Mouse (Mus musculus) forebrain, embryonic 14.5 days (tissue): ENCODE results near the gene Spo11. TPM values are rescaled to one million over a fixed set of nuclear protein-coding genes. Genes with fewer than 3 reads are reported as not detected.

ENCODE experiments used
- ATAC-seq: fragments of 200-750 bp; cut with Nextera tagmentation; 2 replicates; pipeline ENCODE4 v1.8.0; 2017; ENCODE audit warnings: mild to moderate bottlenecking, moderate library complexity
- DNase-seq: peaks from one replicate; pipeline ENCODE4 v3.0.0-alpha.2; 2015; ENCODE audit warnings: low spot score
- H3K27ac ChIP-seq: fragments of 300-500 bp; sonication (generic); 2 replicates; pipeline ENCODE4 v1.5.1; 2014; ENCODE audit warnings: low read depth, mild to moderate bottlenecking, control low read depth, low read length, moderate library complexity
- H3K27me3 ChIP-seq: fragments of 300-500 bp; sonication (generic); replicated peaks from 2 replicates; pipeline ENCODE4 v1.6.1; 2014; ENCODE audit warnings: low read length, control low read depth, mixed read lengths; ENCODE audit not compliant: control insufficient read depth, insufficient read depth
- H3K36me3 ChIP-seq: fragments of 300-500 bp; sonication (generic); 2 replicates; pipeline ENCODE4 v1.6.1; 2014; ENCODE audit warnings: low read length, control low read depth; ENCODE audit not compliant: control insufficient read depth, insufficient read depth
- H3K4me1 ChIP-seq: fragments of 300-500 bp; sonication (generic); 2 replicates; pipeline ENCODE4 v1.6.1; 2014; ENCODE audit warnings: antibody characterized with exemption, low read length, control low read depth; ENCODE audit not compliant: control insufficient read depth, insufficient read depth
- H3K4me2 ChIP-seq: fragments of 300-500 bp; sonication (generic); 2 replicates; pipeline ENCODE4 v1.6.1; 2014; ENCODE audit warnings: mild to moderate bottlenecking, control low read depth, low read length
- H3K4me3 ChIP-seq: fragments of 300-500 bp; sonication (generic); 2 replicates; pipeline ENCODE4 v1.5.1; 2014; ENCODE audit warnings: low read depth, low read length, control low read depth
- H3K9ac ChIP-seq: fragments of 300-500 bp; sonication (generic); 2 replicates; pipeline ENCODE4 v1.6.1; 2014; ENCODE audit warnings: mild to moderate bottlenecking, low read length, control low read depth, moderate library complexity
- H3K9me3 ChIP-seq: fragments of 300-500 bp; sonication (generic); replicated peaks from 2 replicates; pipeline ENCODE4 v1.6.1; 2016; ENCODE audit warnings: low read length, control low read depth, mixed read lengths; ENCODE audit not compliant: control insufficient read depth
- WGBS: fragments of 180-500 bp; shearing (Covaris S2); extraction: QIAGEN DNeasy Blood & Tissue Kit; methylation state at CpG from one replicate; pipeline ENCODE4 v1.1.7; 2014; 5-methylcytosine and 5-hydroxymethylcytosine counted together
- polyA plus RNA-seq: library from polyadenylated mRNA; unstranded; fragments of >200 nt; fragmentation: Nextera tagmentation; extraction: Ambion mirVana; gene quantifications from 2 replicates; pipeline ENCODE4 v1.2.1, GENCODE M21; 2014

The Spo11 gene
- polyA plus RNA-seq, 1 experiment from 2014 or later: 0.95 TPM

GRCm38 (mm10) chr2:172973806-172974565 is 3.5 kb upstream of the Spo11 start:
- Histone ChIP-seq H3K4me2 (no peak overlapping the region), H3K4me1 (peaks cover 8% of the 10 kb centered on the region)
- 29% methylated on average over 7 of the region's 7 CpGs for WGBS

DNA sequence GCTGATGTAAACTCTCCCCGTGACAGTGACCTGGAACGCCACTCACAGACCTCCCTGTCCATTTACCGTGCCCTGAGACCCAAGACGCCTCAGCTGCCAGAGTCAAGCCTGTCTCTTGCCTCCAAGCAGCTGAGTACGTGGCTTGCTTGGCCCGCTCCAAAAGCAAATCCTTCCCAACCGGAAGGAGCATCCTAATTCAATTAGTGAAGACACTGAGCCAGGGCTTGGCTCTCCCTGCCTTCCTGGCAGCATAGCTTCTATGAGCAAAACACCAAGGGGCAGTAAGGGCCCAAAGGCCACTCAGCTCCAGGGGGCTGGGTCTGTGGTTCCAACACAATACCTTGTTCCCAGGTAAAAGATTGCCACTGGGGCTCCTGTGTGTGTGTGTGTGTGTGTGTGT is 2.8 kb upstream of the Spo11 start:
- Histone ChIP-seq H3K9ac (no peak overlapping the region), H3K4me1 (peaks cover 8% of the 10 kb centered on the region), H3K4me2 (no peak overlapping the region), H3K27ac (no peak overlapping the region), H3K9me3 (no peaks in the 10 kb centered on the region), H3K36me3 (no peaks in the 10 kb centered on the region), H3K4me3 (no peak overlapping the region), H3K27me3 (no peaks in the 10 kb centered on the region)
- DNase-seq (no peak), ATAC-seq (no peak)
- WGBS: 31% methylated on average over 7 of the region's 7 CpGs

More at GRCm38 (mm10) chr2:172973806-172974565, 3.5 kb upstream of the Spo11 start:
- Histone ChIP-seq H3K27ac (no peak overlapping the region), H3K4me3 (no peak overlapping the region), H3K36me3 (no peaks in the 10 kb centered on the region), H3K27me3 (no peaks in the 10 kb centered on the region), H3K9ac (no peak overlapping the region), H3K9me3 (no peaks in the 10 kb centered on the region)
- ATAC-seq: no peak
- DNase-seq: no peak

DNA sequence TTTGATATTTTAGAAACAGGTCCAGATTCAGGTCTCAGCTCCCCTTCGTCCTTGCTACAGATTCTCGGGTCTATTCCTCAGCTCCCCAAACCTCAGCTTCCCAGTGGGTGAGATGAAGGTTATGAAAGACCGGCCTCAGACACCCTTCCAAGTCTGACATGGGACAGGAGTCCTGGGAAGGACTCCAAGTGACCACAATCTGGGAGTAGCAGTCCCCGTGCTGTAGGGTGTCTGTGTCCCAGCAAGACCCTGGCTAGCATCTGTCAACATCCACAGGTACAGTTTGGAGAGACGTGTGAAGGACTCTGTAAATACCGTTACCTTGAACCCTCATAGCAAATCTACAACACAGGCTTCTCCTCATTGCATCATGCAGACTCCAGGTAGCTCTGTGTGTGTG is 2.3 kb upstream of the Spo11 start:
- Histone ChIP-seq H3K4me1 (peaks cover 8% of the 10 kb centered on the region), H3K4me3 (no peak overlapping the region), H3K9me3 (no peaks in the 10 kb centered on the region), H3K27ac (no peak overlapping the region), H3K27me3 (no peaks in the 10 kb centered on the region), H3K4me2 (no peak overlapping the region), H3K9ac (no peak overlapping the region), H3K36me3 (no peaks in the 10 kb centered on the region)
- DNase-seq (no peak), ATAC-seq (no peak)
- 84% methylated on average over 6 of the region's 6 CpGs for WGBS

DNA sequence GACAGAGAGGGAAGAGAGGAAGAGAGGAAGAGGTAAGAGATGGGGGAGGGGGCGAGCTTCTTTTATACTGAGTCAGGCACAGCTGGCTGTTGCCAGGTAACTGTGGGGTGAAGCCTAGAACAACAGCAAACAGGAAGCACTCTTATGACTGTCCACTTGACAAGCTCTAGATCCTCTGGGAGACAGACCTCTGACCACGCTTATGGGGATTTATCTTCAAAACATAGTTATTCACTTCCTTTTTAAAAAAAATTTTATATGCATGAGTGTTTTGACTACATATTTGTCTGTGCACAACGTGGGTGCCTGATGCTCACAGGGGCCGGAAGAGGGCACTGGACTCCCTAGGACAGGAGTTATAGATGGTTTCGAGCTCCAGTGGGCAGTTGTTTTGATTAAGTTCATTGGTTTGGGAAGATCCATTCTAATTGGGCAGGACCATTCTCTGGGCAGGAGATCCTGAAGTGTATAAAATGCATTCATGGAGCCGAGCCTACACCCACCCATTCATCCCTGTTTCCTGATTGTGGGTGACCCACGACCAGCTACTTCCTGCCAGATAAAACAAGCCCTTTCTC is 750 bp upstream of the Spo11 start:
- WGBS: 22% methylated on average over 7 of the region's 7 CpGs
- Histone ChIP-seq H3K27ac (no peak overlapping the region), H3K4me3 (no peak overlapping the region), H3K9ac (peak overlapping the region; percentile 37; the same call in 1 of the 2 replicates), H3K27me3 (no peaks in the 10 kb centered on the region), H3K4me2 (peak overlapping the region; percentile 32), H3K9me3 (no peaks in the 10 kb centered on the region), H3K36me3 (no peaks in the 10 kb centered on the region), H3K4me1 (peaks cover 8% of the 10 kb centered on the region)
- ATAC-seq (no peak), DNase-seq (no peak)

- 40% methylated on average over 4 of the region's 4 CpGs for WGBS
- ATAC-seq: peak; percentile 40; the same call in 1 of the 2 replicates
- H3K4me2 ChIP-seq: no peak overlapping the region
Measured at GRCm38 (mm10) chr2:172978131-172978633, 682 bp downstream of the Spo11 start.

DNA sequence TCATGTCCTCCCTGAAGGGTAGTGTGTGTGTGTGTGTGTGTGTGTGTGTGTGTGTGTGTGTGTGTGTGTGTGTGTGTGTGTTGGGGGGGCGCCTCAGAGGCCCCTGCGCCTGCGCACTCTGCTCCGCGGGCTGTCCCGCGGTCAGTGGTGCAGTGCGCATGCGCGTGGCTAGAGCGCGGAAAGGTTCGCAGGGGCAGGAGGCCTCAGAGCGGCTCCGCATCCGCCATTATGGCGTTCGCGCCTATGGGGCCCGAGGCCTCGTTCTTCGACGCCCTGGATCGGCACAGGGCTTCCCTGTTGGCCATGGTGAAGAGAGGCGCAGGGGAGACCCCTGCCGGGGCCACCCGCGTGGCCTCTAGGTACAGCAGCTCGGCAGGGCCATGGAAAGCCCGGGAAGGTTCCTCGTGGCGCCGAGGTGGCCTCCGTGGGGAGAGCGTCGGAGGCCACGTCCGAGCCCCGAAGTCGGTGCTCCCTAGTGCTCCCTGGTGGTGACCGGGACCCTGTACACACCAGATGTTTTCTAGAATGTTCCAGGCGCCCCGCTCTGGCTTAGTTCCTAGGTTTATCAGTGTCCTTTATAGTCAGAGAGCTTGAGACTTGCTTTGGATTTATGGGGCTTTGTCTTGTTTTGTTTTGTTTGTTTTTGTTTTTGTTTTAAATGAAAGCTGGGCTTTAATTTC is 2.3 kb downstream of the Spo11 start:
- WGBS: 94% methylated on average over 43 of the region's 43 CpGs
- DNase-seq: no peak

More at GRCm38 (mm10) chr2:172978131-172978633, 682 bp downstream of the Spo11 start:
- Histone ChIP-seq H3K27ac (no peak overlapping the region), H3K4me1 (peaks cover 8% of the 10 kb centered on the region), H3K27me3 (no peaks in the 10 kb centered on the region), H3K36me3 (no peaks in the 10 kb centered on the region), H3K9me3 (no peaks in the 10 kb centered on the region), H3K4me3 (no peak overlapping the region), H3K9ac (no peak overlapping the region)
- peak; percentile 56 for DNase-seq

DNA sequence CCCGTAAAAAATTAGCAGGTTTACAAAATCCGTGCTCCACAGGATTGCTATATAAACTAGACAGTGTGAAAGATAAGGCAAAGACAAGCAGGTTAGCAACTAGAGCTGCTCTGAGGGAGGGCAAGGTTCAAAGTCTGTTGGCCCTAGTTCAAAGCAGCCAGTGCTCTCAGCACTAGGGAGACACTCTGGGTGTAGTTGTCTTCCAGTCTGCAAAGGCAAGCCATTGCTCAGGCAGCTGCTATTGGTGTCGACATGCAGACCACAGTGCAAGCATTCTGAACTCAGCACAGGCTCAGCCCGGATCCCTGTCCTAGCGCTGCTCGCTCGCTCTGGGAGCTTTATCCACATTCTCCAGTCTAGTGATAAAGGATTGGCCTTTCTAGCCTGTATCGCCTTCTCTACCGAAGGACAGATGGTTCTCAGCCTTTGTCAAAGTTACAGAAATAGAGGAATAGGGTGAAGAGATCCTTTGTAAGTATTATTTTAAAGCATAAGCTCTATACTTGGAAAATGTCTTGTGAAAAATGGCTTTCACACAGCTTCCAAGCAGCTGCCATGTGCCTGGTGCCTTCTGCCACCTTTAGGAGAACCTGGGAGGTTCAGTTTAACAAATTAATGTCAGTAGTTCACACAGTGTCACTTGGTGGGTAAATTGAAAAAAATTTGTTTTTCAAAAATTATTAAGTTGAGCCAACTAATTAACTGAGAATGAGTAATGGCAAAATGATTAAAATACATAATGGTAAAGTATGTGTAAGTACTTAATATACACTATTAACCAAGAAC is 5.5 kb downstream of the Spo11 start:
- no peak overlapping the region for H3K4me2 ChIP-seq
- 0 out of 2 replicates have a peak, but pooled peaks cover 2% of the 10 kb centered on the region for H3K4me1 ChIP-seq
- H3K36me3 ChIP-seq: no peaks in the 10 kb centered on the region
- H3K27ac ChIP-seq: no peak overlapping the region
- no peaks in the 10 kb centered on the region for H3K27me3 ChIP-seq
- ATAC-seq: no peak
- no peak for DNase-seq
- WGBS: 78% methylated on average over 9 of the region's 9 CpGs
- H3K4me3 ChIP-seq: no peak overlapping the region
- no peak overlapping the region for H3K9ac ChIP-seq
- H3K9me3 ChIP-seq: no peaks in the 10 kb centered on the region

More for the DNA sequence above, 2.3 kb downstream of the Spo11 start:
- H3K4me2 ChIP-seq: no peak overlapping the region
- no peaks in the 10 kb centered on the region for H3K36me3 ChIP-seq
- no peaks in the 10 kb centered on the region for H3K27me3 ChIP-seq
- no peak overlapping the region for H3K9ac ChIP-seq
- H3K4me3 ChIP-seq: no peak overlapping the region
- H3K27ac ChIP-seq: no peak overlapping the region
- H3K4me1 ChIP-seq: peaks cover 8% of the 10 kb centered on the region
- H3K9me3 ChIP-seq: no peaks in the 10 kb centered on the region
- ATAC-seq: no peak

DNA sequence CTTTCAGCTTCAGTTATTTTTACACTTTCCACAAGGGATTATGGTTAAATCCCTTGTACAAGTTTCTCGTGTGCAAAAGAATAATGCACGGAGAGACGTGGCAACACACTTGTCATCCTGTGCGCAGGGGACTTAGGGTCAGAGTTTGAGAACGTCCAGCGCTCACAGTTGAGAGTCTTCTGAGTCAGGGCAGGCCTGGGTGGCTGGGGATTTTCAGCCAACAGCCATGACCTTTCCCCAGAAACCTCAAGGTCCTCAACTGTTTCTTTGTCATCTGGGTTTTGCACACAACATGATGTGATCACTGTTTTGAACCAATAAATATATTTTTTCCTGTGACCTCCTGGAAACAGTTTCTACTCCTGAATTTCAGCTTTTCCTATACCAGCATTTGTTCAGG is 12.7 kb downstream of the Spo11 start:
- H3K36me3 ChIP-seq: no peaks in the 10 kb centered on the region
- no peaks in the 10 kb centered on the region for H3K27me3 ChIP-seq
- no peak overlapping the region for H3K4me2 ChIP-seq
- no peaks in the 10 kb centered on the region for H3K4me1 ChIP-seq
- no peak for ATAC-seq
- H3K27ac ChIP-seq: no peak overlapping the region
- no peaks in the 10 kb centered on the region for H3K9me3 ChIP-seq
- WGBS: 84% methylated on average over 6 of the region's 6 CpGs
- no peak overlapping the region for H3K4me3 ChIP-seq
- no peak for DNase-seq
- H3K9ac ChIP-seq: no peak overlapping the region
